Mouse (Mus musculus): ENCODE measurements around the gene Arrdc1. TPM values are rescaled to one million over a fixed set of nuclear protein-coding genes. Genes with fewer than 3 reads are reported as not detected.

The Arrdc1 gene
- total RNA-seq, 2 experiments from 2014 or later: 5.3 to 6.6 TPM

DNA sequence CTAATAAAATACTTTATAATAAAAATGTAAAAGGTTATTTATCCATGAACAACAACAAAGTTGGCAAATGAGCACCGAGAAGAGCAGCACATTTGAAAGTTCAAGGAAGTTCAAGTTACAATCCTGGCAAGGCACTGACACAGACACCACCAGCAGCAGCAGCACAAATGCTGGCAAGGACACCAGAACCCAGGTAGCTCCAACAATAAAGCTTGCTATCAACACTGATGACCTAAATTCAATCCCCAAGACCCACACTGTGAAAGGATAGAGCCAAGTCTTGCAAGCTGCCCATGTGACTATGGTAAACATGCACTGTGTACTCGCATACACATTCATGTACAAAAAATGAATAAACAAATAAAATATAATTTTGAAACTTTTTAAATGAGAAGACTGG lies 54.4 kb downstream of the Arrdc1 start:
- intact Hi-C loops (cut with DNase I): no loop called here

More for the DNA sequence above, 54.4 kb downstream of the Arrdc1 start:
- no peak for DNase-seq (ENCODE audit: low spot score)

Small RNA genes lying within 50 kb of the gene (microRNA-seq; reads per million reads assigned to microRNA genes)
- gene Gm22875: not detected

Other genes starting within 250 kb of the Arrdc1 start
- gene Cacna1b, start 172.1 kb downstream of the Arrdc1 start, total RNA-seq (2021): under 1 TPM in 1 of 2 experiments, not detected in 1; 0.03 TPM
- gene Ehmt1, start 15.6 kb downstream of the Arrdc1 start, total RNA-seq (2021): 10 to 100 TPM; 31.6 to 36.5 TPM
- 10 to 100 TPM; 16.7 to 16.8 TPM for gene Zmynd19, start 14.5 kb upstream of the Arrdc1 start, total RNA-seq (2021)
- gene Dph7, start 27.1 kb upstream of the Arrdc1 start, total RNA-seq (2021): 1 to 10 TPM; 3.3 to 4.0 TPM
- 100 to 1,000 TPM in 1 of 2 experiments, 10 to 100 TPM in 1; 98.7 to 101 TPM for gene Mrpl41, start 39.8 kb upstream of the Arrdc1 start, total RNA-seq (2021)
- 10 to 100 TPM; 22.2 to 23.3 TPM for gene Pnpla7, start 40.8 kb upstream of the Arrdc1 start, total RNA-seq (2021)
- gene Nsmf, start 119.1 kb upstream of the Arrdc1 start, total RNA-seq (2021): 10 to 100 TPM; 19.8 to 21.2 TPM
- gene Entpd8, start 145.1 kb upstream of the Arrdc1 start, total RNA-seq (2021): not detected
- not detected for gene Noxa1, start 159.9 kb upstream of the Arrdc1 start, total RNA-seq (2021)
- 10 to 100 TPM in 1 of 2 experiments, 1 to 10 TPM in 1; 7.2 to 11.5 TPM for gene Nrarp, start 245.5 kb upstream of the Arrdc1 start, total RNA-seq (2021)

Data from heart, postnatal 25 days (tissue).